Mouse (Mus musculus): ENCODE results near the gene Gulp1.

- TF ChIP-seq CTCF (IDR thresholded peaks at IDR 0.05; ENCODE audit: borderline replicate concordance, insufficient read depth, low read depth, low read length) (no peak), POLR2A (IDR thresholded peaks at IDR 0.05; ENCODE audit: borderline replicate concordance, insufficient read depth, low read length) (no peak)
These were observed 131.2 kb downstream of the Gulp1 start for GRCm38 (mm10) chr1:44682556-44682955.
